Mouse (Mus musculus): ENCODE results near the gene Osbpl9. TPM values are rescaled to one million over a fixed set of nuclear protein-coding genes. Genes with fewer than 3 reads are reported as not detected.

Osbpl9 gene
- polyA plus RNA-seq, 1 experiment from 2014 or later: 52.0 TPM

DNA sequence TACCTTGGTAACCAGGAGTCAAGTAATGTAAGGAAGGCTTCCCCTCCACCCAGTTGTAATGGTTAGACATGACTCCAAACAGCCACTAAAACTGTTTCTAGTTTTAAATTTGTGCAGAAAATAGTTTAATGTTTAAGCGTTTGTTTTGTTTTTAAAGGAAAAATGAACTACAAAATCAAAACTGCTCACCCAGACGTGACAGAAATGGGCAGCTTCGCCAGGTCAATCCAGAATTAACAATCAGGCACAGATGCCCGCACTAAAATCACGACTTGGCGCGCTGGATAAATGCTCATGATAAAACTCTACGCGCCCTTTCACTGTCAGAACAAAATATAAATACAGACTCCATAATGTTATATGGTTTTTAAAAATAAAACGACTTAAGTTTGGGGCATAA, 92.4 kb downstream of the Osbpl9 start:
- no peak overlapping the region for H3K27ac ChIP-seq (replicated peaks in 1 of 2; ENCODE audit: control insufficient read depth in 1 of 2, insufficient read depth in 1 of 2, low read depth in 2 of 2, low read length in 2 of 2)
- no peak overlapping the region for H3K4me3 ChIP-seq (ENCODE audit: control insufficient read depth in 1 of 2, insufficient read depth in 1 of 2, low read depth in 1 of 2, low read length in 2 of 2)
- H3K4me2 ChIP-seq (ENCODE audit: low read length): no peak overlapping the region
- ATAC-seq (ENCODE audit: insufficient number of reproducible peaks, insufficient read depth, low FRiP score, low read depth): no peak
- no peak overlapping the region for H3K9ac ChIP-seq (ENCODE audit: low read length)
- no peaks in the 10 kb centered on the region for H3K36me3 ChIP-seq (ENCODE audit: control insufficient read depth, insufficient read depth, low read length)
- 89% methylated on average over 10 of the region's 10 CpGs for WGBS
- peaks cover 5 to 14% of the 10 kb centered on the region in 2 experiments for H3K4me1 ChIP-seq (ENCODE audit: control insufficient read depth in 2 of 2, insufficient read depth in 2 of 2, low read length in 2 of 2)
- no peaks in the 10 kb centered on the region for H3K27me3 ChIP-seq (ENCODE audit: control insufficient read depth, insufficient read depth, low read length)
- H3K9me3 ChIP-seq (ENCODE audit: control insufficient read depth, low read length): no peaks in the 10 kb centered on the region

DNA sequence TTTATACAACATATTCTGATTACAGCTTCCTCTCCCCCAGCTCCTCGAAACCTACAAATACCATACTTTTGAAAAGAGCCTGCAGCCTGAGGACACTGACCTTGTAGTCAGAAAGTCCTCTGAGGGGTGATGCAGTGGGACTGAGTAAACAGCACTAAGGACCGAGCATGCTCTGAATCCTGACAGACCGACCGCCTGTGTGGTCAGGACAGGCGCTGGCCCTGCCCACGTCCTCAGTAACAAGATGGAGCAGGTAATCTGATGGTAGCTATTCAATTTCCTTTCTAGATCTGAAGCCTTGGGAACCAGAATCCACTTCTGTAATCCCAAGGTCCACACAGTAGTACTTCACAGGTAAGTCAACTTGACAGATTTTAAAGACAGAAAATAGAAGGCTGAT, 93.1 kb downstream of the Osbpl9 start:
- ATAC-seq (ENCODE audit: insufficient number of reproducible peaks, insufficient read depth, low FRiP score, low read depth): no peak
- H3K4me1 ChIP-seq (ENCODE audit: control insufficient read depth in 2 of 2, insufficient read depth in 2 of 2, low read length in 2 of 2): peaks cover 5 to 14% of the 10 kb centered on the region in 2 experiments
- no peak overlapping the region for H3K4me2 ChIP-seq (ENCODE audit: low read length)
- H3K9ac ChIP-seq (ENCODE audit: low read length): no peak overlapping the region
- no peaks in the 10 kb centered on the region for H3K36me3 ChIP-seq (ENCODE audit: control insufficient read depth, insufficient read depth, low read length)
- H3K27ac ChIP-seq (replicated peaks in 1 of 2; ENCODE audit: control insufficient read depth in 1 of 2, insufficient read depth in 1 of 2, low read depth in 2 of 2, low read length in 2 of 2): no peak overlapping the region
- WGBS: 82% methylated on average over 6 of the region's 6 CpGs
- no peaks in the 10 kb centered on the region for H3K9me3 ChIP-seq (ENCODE audit: control insufficient read depth, low read length)
- H3K4me3 ChIP-seq (ENCODE audit: control insufficient read depth in 1 of 2, insufficient read depth in 1 of 2, low read depth in 1 of 2, low read length in 2 of 2): no peak overlapping the region
- H3K27me3 ChIP-seq (ENCODE audit: control insufficient read depth, insufficient read depth, low read length): no peaks in the 10 kb centered on the region

DNA sequence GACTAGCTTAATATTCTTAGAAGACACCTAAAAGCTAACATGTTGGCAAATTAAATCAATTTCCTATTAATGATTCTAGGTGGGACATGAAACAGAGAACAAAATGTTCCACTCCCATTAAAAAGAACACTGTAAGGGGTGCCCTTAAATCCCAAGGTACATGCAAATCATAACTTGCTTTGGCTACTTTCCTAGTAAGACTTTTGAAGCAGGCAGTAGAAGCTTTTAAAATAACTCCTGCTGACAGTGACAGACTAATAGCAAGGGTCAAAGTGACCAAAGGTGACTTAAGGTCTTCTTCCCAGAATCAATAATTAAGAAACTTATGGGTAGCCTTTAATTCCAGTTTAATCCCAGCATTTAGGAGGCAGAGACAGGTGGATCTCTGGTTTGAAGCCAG, 95.5 kb downstream of the Osbpl9 start:
- ATAC-seq (ENCODE audit: insufficient number of reproducible peaks, insufficient read depth, low FRiP score, low read depth): no peak
- H3K36me3 ChIP-seq (ENCODE audit: control insufficient read depth, insufficient read depth, low read length): peaks cover 4% of the 10 kb centered on the region
- no peaks in the 10 kb centered on the region for H3K27me3 ChIP-seq (ENCODE audit: control insufficient read depth, insufficient read depth, low read length)
- H3K9me3 ChIP-seq (ENCODE audit: control insufficient read depth, low read length): no peaks in the 10 kb centered on the region
- H3K4me1 ChIP-seq (ENCODE audit: control insufficient read depth in 2 of 2, insufficient read depth in 2 of 2, low read length in 2 of 2): peaks cover 0 to 4% of the 10 kb centered on the region in 2 experiments; a peak in 1 of 4 replicates
- H3K27ac ChIP-seq (replicated peaks in 1 of 2; ENCODE audit: control insufficient read depth in 1 of 2, insufficient read depth in 1 of 2, low read depth in 2 of 2, low read length in 2 of 2): no peak overlapping the region
- no peak overlapping the region for H3K9ac ChIP-seq (ENCODE audit: low read length)
- H3K4me3 ChIP-seq (ENCODE audit: control insufficient read depth in 1 of 2, insufficient read depth in 1 of 2, low read depth in 1 of 2, low read length in 2 of 2): no peak overlapping the region
- no peak overlapping the region for H3K4me2 ChIP-seq (ENCODE audit: low read length)

DNA sequence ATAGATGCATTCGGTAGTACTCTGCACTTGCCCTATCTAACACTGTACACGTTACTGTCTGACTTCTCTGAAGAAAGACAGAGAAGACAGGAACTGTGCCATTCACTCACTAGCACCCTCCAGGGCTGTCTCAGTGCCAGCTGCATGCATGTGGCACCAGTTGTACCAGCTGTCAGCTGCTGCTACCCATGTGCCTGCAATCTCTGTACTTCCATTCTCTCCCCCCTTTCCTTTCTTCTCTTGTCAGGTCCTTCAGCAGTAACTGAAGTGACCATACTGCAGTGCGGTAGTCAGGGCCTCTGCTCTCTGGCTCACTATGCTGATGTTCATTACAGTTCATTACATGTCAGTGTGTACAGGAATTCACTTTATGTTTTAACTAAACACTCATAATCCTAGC, 96.0 kb downstream of the Osbpl9 start:
- no peak for ATAC-seq (ENCODE audit: insufficient number of reproducible peaks, insufficient read depth, low FRiP score, low read depth)
- Histone ChIP-seq H3K9me3 (ENCODE audit: control insufficient read depth, low read length) (no peaks in the 10 kb centered on the region), H3K4me2 (ENCODE audit: low read length) (no peak overlapping the region), H3K36me3 (ENCODE audit: control insufficient read depth, insufficient read depth, low read length) (peaks cover 10% of the 10 kb centered on the region), H3K4me1 (ENCODE audit: control insufficient read depth in 2 of 2, insufficient read depth in 2 of 2, low read length in 2 of 2) (peaks cover 0 to 4% of the 10 kb centered on the region in 2 experiments; a peak in 1 of 4 replicates), H3K27ac (replicated peaks in 1 of 2; ENCODE audit: control insufficient read depth in 1 of 2, insufficient read depth in 1 of 2, low read depth in 2 of 2, low read length in 2 of 2) (no peak overlapping the region), H3K4me3 (ENCODE audit: control insufficient read depth in 1 of 2, insufficient read depth in 1 of 2, low read depth in 1 of 2, low read length in 2 of 2) (no peak overlapping the region), H3K9ac (ENCODE audit: low read length) (no peak overlapping the region), H3K27me3 (ENCODE audit: control insufficient read depth, insufficient read depth, low read length) (no peaks in the 10 kb centered on the region)
- WGBS: 54% methylated on average over 3 of the region's 3 CpGs

DNA sequence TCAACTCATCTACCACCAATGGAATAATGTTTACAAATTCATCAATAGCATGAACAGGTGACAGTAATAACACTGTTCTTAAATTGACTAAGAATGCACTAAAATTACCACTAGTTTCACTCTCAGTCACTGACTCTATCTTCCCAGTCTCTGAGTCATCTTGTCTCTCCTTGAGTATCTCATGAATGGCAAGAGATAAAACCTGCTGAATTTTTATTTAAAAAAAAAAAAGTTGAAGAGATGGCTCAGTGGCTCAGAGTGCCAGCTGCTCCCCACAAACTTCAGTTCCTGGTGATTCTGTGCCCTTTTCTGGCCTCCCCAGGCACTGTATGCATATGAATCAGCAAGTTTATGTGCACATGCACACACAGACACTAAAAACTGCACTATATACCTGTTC, 96.8 kb downstream of the Osbpl9 start:
- no peak overlapping the region for H3K4me3 ChIP-seq (ENCODE audit: control insufficient read depth in 1 of 2, insufficient read depth in 1 of 2, low read depth in 1 of 2, low read length in 2 of 2)
- H3K4me1 ChIP-seq (ENCODE audit: control insufficient read depth in 2 of 2, insufficient read depth in 2 of 2, low read length in 2 of 2): peaks cover 0 to 4% of the 10 kb centered on the region in 2 experiments; a peak in 1 of 4 replicates
- H3K27me3 ChIP-seq (ENCODE audit: control insufficient read depth, insufficient read depth, low read length): no peaks in the 10 kb centered on the region

DNA sequence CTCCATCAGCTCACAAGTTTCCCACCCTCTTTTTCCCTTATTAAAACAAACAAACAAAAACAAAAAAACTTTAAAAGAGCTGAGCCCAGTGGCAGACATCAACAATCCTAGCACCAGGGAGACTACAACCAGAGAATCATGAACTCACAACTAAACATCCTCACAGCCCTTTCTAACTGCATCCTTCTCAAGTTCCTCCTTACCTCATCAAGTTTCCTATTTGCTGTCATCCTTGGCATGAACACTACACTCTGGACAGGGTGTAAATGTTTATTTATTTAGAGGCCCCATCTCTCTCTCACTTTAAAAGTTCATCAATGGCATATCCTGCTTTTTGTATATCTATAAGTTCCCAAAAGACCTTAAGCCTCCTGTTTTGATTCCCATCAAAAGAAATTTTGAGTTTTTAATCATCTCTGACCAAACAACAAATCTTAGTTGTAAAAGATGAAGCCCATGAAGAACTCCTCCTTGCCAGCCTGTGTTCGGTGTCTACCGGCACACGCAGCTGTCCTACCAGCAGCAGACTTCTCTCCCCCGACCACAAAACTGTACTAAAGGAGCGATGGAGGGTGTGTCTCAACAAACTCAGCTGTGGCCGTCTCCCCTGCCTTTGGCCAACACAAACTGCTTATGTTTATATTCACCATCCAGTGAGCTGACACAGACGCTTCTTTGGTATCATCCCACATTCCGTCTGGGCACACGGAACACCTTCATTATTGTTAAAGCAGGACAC, 98.8 kb downstream of the Osbpl9 start:
- Histone ChIP-seq H3K9me3 (ENCODE audit: control insufficient read depth, low read length) (no peaks in the 10 kb centered on the region), H3K4me2 (ENCODE audit: low read length) (no peak overlapping the region), H3K4me1 (ENCODE audit: control insufficient read depth in 2 of 2, insufficient read depth in 2 of 2, low read length in 2 of 2) (peaks cover 0 to 4% of the 10 kb centered on the region in 2 experiments; a peak in 1 of 4 replicates), H3K36me3 (ENCODE audit: control insufficient read depth, insufficient read depth, low read length) (peaks cover 18% of the 10 kb centered on the region), H3K27me3 (ENCODE audit: control insufficient read depth, insufficient read depth, low read length) (no peaks in the 10 kb centered on the region), H3K27ac (replicated peaks in 1 of 2; ENCODE audit: control insufficient read depth in 1 of 2, insufficient read depth in 1 of 2, low read depth in 2 of 2, low read length in 2 of 2) (no peak overlapping the region), H3K9ac (ENCODE audit: low read length) (no peak overlapping the region), H3K4me3 (ENCODE audit: control insufficient read depth in 1 of 2, insufficient read depth in 1 of 2, low read depth in 1 of 2, low read length in 2 of 2) (no peak overlapping the region)
- ATAC-seq (ENCODE audit: insufficient number of reproducible peaks, insufficient read depth, low FRiP score, low read depth): no peak
- 76% methylated on average over 9 of the region's 9 CpGs for WGBS

More for the DNA sequence above, 96.8 kb downstream of the Osbpl9 start:
- Histone ChIP-seq H3K9ac (ENCODE audit: low read length) (no peak overlapping the region), H3K36me3 (ENCODE audit: control insufficient read depth, insufficient read depth, low read length) (peaks cover 14% of the 10 kb centered on the region), H3K4me2 (ENCODE audit: low read length) (no peak overlapping the region), H3K9me3 (ENCODE audit: control insufficient read depth, low read length) (no peaks in the 10 kb centered on the region), H3K27ac (replicated peaks in 1 of 2; ENCODE audit: control insufficient read depth in 1 of 2, insufficient read depth in 1 of 2, low read depth in 2 of 2, low read length in 2 of 2) (no peak overlapping the region)
- ATAC-seq (ENCODE audit: insufficient number of reproducible peaks, insufficient read depth, low FRiP score, low read depth): no peak

DNA sequence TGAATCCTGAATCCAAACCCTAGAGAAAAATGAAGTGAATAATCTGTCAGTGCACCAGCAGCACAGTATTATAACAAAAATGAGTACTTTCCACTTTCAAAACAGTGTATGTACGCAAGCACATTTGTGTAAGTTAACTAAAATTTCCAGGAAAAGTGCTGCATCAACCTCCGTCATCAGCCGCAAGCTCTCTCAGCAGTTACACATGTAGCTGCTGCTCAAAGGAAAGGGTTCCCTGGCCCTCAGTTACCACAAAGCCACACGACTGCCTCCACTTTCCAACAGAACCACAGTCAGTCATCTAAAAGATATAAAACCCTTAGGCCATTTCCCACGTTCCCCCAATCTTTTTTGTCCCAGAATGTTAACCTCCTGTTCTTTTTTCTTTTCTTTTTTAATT, 99.5 kb downstream of the Osbpl9 start:
- Histone ChIP-seq H3K36me3 (ENCODE audit: control insufficient read depth, insufficient read depth, low read length) (peaks cover 21% of the 10 kb centered on the region), H3K27me3 (ENCODE audit: control insufficient read depth, insufficient read depth, low read length) (no peaks in the 10 kb centered on the region), H3K4me3 (ENCODE audit: control insufficient read depth in 1 of 2, insufficient read depth in 1 of 2, low read depth in 1 of 2, low read length in 2 of 2) (no peak overlapping the region), H3K9ac (ENCODE audit: low read length) (no peak overlapping the region), H3K9me3 (ENCODE audit: control insufficient read depth, low read length) (no peaks in the 10 kb centered on the region), H3K4me2 (ENCODE audit: low read length) (no peak overlapping the region), H3K27ac (replicated peaks in 1 of 2; ENCODE audit: control insufficient read depth in 1 of 2, insufficient read depth in 1 of 2, low read depth in 2 of 2, low read length in 2 of 2) (no peak overlapping the region), H3K4me1 (ENCODE audit: control insufficient read depth in 2 of 2, insufficient read depth in 2 of 2, low read length in 2 of 2) (peaks cover 0 to 4% of the 10 kb centered on the region in 2 experiments; a peak in 1 of 4 replicates)
- 86% methylated on average over 5 of the region's 5 CpGs for WGBS
- no peak for ATAC-seq (ENCODE audit: insufficient number of reproducible peaks, insufficient read depth, low FRiP score, low read depth)

DNA sequence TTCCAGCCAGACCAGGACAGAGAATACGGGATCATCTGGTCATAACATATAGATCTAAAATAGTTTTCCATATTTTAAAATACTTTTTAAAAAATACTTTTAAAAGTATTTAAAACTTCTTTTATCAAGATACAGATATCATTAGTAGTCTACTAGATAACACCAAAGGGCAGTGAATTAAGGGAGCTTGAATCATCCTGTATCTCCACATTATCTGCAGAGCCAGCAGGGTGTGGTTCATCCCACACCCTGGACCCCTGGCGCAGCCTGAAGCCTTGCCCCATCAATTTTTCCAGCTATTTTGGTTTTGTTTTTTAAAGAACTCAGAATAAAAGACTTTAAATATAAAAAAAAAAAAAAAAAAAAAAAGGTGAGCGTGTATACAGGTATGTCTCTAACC, 103.2 kb downstream of the Osbpl9 start:
- no peak overlapping the region for H3K4me2 ChIP-seq (ENCODE audit: low read length)
- H3K27ac ChIP-seq (replicated peaks in 1 of 2; ENCODE audit: control insufficient read depth in 1 of 2, insufficient read depth in 1 of 2, low read depth in 2 of 2, low read length in 2 of 2): no peak overlapping the region
- H3K27me3 ChIP-seq (ENCODE audit: control insufficient read depth, insufficient read depth, low read length): no peaks in the 10 kb centered on the region
- H3K4me3 ChIP-seq (ENCODE audit: control insufficient read depth in 1 of 2, insufficient read depth in 1 of 2, low read depth in 1 of 2, low read length in 2 of 2): no peak overlapping the region
- no peaks in the 10 kb centered on the region for H3K9me3 ChIP-seq (ENCODE audit: control insufficient read depth, low read length)
- peaks cover 6 to 15% of the 10 kb centered on the region in 2 experiments for H3K4me1 ChIP-seq (ENCODE audit: control insufficient read depth in 2 of 2, insufficient read depth in 2 of 2, low read length in 2 of 2)
- H3K36me3 ChIP-seq (ENCODE audit: control insufficient read depth, insufficient read depth, low read length): peaks cover 32% of the 10 kb centered on the region
- no peak for ATAC-seq (ENCODE audit: insufficient number of reproducible peaks, insufficient read depth, low FRiP score, low read depth)
- no peak overlapping the region for H3K9ac ChIP-seq (ENCODE audit: low read length)
- WGBS: 94% methylated on average over 3 of the region's 3 CpGs
